Mouse (Mus musculus) liver, embryonic 13.5 days (tissue): ENCODE measurements at regions not wholly inside any gene's neighbourhood (a gene's known extent, or its start where the extent isn't known, plus 50 kb on each side); places are given as distances from the start of the nearest gene placed in this dataset.
A peak's percentile ranks its signal among the peaks of the same experiment; 100 is the strongest.

ENCODE experiments used
- ATAC-seq: fragments of 200-750 bp; cut with Nextera tagmentation; 2 replicates; pipeline ENCODE4 v1.8.0; 2017; ENCODE audit warnings: low read depth, mild to moderate bottlenecking, moderate number of reproducible peaks, moderate library complexity
- DNase-seq: peaks from one replicate; pipeline ENCODE4 v3.0.0; 2022
- H3K27ac ChIP-seq: fragments of 300-500 bp; sonication (generic); 2 replicates; pipeline ENCODE4 v1.5.1; 2015; ENCODE audit warnings: moderate library complexity, mild to moderate bottlenecking, inconsistent platforms
- H3K27me3 ChIP-seq: fragments of 300-500 bp; sonication (generic); 2 replicates; pipeline ENCODE4 v1.6.1; 2015; ENCODE audit warnings: mild to moderate bottlenecking, inconsistent platforms
- H3K36me3 ChIP-seq: fragments of 300-500 bp; sonication (generic); 2 replicates; pipeline ENCODE4 v1.6.1; 2015; ENCODE audit warnings: mild to moderate bottlenecking, inconsistent platforms
- H3K4me1 ChIP-seq: fragments of 300-500 bp; sonication (generic); replicated peaks from 2 replicates; pipeline ENCODE4 v1.6.1; 2015; ENCODE audit warnings: inconsistent platforms
- H3K4me2 ChIP-seq: fragments of 300-500 bp; sonication (generic); 2 replicates; pipeline ENCODE4 v1.6.1; 2015; ENCODE audit warnings: inconsistent platforms, mild to moderate bottlenecking, moderate library complexity
- H3K4me3 ChIP-seq: fragments of 300-500 bp; sonication (generic); replicated peaks from 2 replicates; pipeline ENCODE4 v1.5.1; 2015; ENCODE audit warnings: mild to moderate bottlenecking, inconsistent platforms
- H3K9ac ChIP-seq: fragments of 300-500 bp; sonication (generic); 2 replicates; pipeline ENCODE4 v1.6.1; 2015; ENCODE audit warnings: mild to moderate bottlenecking, inconsistent platforms
- H3K9me3 ChIP-seq: fragments of 300-500 bp; sonication (generic); replicated peaks from 2 replicates; pipeline ENCODE4 v1.6.1; 2016; ENCODE audit warnings: inconsistent platforms
- WGBS: fragments of 180-500 bp; shearing (Covaris S2); methylation state at CpG from one replicate; pipeline ENCODE4 v1.1.7; 2015; ENCODE audit not compliant: insufficient replicate concordance; 5-methylcytosine and 5-hydroxymethylcytosine counted together

DNA sequence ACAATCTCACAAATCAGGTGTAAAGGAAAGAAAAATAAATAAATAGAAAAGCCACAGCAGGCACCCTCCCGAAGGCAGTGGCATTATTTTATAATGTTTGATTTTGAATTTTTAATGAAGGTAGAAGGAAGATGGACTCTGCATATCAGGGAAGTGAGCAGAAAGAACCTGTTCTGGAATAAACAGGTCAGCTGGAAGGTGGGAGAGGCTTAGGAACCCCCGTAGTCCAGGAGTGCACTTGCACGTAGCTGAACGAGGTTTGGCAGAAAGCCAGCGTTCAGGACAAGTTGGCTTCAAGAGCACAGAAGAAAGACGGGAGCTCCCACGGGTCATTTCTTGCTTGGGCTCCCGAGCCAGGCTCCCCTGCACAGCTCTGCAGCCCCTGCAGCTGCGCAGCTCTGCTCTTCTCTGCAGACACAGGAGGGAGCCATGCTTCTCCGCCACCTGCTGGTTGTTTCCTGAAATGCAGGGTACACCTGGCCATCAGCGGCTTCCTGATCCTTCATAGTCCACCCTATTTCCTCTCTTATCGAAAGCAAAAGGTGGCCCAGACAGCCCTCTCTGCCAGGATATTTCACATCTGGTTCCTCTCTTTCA is 84.4 kb upstream of the Bace2 start:
- H3K9ac ChIP-seq, result no peak overlapping the region
- 0 out of 2 replicates have a peak overlapping the region, but pooled peaks have one; percentile 26 for H3K4me2 ChIP-seq
- no peaks in the 10 kb centered on the region for H3K4me1 ChIP-seq
- no peaks in the 10 kb centered on the region for H3K36me3 ChIP-seq
- ATAC-seq (peak; percentile 55; the same call in 1 of the 2 replicates), DNase-seq (peak; percentile 23)
- no peak overlapping the region for H3K27ac ChIP-seq
- WGBS, result 12% methylated on average over 12 of the region's 12 CpGs
- no peaks in the 10 kb centered on the region for H3K9me3 ChIP-seq
- H3K27me3 ChIP-seq, result no peaks in the 10 kb centered on the region
- no peak overlapping the region for H3K4me3 ChIP-seq

DNA sequence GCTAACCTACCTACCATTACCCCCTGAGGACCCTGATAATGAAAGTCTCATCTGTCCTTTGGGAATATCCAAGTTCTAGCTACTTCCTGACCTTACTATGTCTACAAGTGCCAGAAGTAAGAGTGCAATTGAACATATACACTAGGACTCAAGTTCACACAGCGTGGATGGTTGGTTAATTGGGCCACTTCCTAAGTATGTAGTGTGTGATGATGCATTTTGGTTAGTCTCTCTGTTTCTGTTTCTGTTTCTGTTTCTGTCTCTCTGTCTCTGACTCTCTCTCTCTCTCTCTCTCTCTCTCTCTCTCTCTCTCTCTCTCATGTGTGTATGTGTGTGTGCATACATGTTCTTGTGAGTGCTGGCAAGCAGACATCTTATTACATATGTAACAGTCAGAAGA is 77.6 kb upstream of the Bace2 start:
- no peaks in the 10 kb centered on the region for H3K9me3 ChIP-seq
- H3K4me1 ChIP-seq, result no peaks in the 10 kb centered on the region
- no peaks in the 10 kb centered on the region for H3K36me3 ChIP-seq
- no peak for ATAC-seq
- no peak overlapping the region for H3K27ac ChIP-seq
- H3K27me3 ChIP-seq, result no peaks in the 10 kb centered on the region
- H3K9ac ChIP-seq, result no peak overlapping the region
- no peak for DNase-seq
- no peak overlapping the region for H3K4me2 ChIP-seq
- WGBS, result 65% methylated on average over 1 of the region's 1 CpGs
- no peak overlapping the region for H3K4me3 ChIP-seq

DNA sequence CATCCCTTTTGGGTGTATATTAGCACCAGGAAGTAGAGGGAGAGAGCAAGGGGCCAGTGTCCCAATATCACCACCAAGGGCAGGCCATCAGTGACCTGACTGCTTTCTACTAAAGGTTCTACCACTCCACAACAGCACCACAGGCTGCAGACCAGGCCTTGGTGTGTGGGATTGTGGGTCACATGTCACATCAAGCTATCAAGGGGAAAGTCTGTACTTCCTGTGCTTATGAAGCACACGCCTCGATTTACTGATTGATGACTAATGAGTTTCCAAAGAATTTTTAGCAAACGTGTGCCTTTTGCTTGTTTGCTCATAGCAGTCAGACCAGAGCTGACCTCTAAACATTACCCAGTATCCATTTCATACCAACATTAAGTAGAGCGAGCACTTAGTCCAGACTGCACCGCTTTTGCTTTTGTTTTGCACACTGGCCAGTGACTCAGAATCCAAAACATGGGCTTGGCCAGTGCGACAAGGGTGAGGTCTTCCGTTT is 74.9 kb upstream of the Bace2 start:
- 61% methylated on average over 7 of the region's 7 CpGs for WGBS
- no peaks in the 10 kb centered on the region for H3K27me3 ChIP-seq
- no peaks in the 10 kb centered on the region for H3K9me3 ChIP-seq
- no peak overlapping the region for H3K27ac ChIP-seq
- no peak overlapping the region for H3K4me3 ChIP-seq
- ATAC-seq (no peak), DNase-seq (no peak)
- no peaks in the 10 kb centered on the region for H3K4me1 ChIP-seq
- H3K4me2 ChIP-seq, result no peak overlapping the region
- H3K9ac ChIP-seq, result no peak overlapping the region
- no peaks in the 10 kb centered on the region for H3K36me3 ChIP-seq

DNA sequence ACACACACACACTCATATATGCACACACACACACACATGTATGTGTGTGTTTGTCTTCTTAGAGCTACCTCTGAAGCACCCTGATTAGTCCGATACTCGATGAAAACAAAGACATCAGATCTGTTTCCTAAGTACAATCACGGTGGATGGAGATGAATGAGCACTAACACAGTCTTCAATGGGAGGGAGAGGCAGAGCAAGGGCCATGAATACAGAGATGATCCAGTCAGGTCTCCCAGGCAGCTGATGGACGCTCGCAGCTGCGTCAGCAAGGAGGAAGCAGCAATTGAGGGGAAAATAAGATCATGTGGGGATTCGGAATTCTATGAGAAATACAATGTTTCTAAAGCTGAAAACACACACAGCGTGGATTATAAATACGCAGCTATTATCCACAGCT is 73.6 kb upstream of the Bace2 start:
- DNase-seq, result no peak
- H3K27me3 ChIP-seq, result no peaks in the 10 kb centered on the region
- no peak overlapping the region for H3K9ac ChIP-seq
- ATAC-seq, result no peak
- no peaks in the 10 kb centered on the region for H3K9me3 ChIP-seq
- H3K4me1 ChIP-seq, result no peaks in the 10 kb centered on the region
- WGBS, result 73% methylated on average over 9 of the region's 9 CpGs
- no peaks in the 10 kb centered on the region for H3K36me3 ChIP-seq
- H3K4me3 ChIP-seq, result no peak overlapping the region
- H3K27ac ChIP-seq, result no peak overlapping the region
- no peak overlapping the region for H3K4me2 ChIP-seq

DNA sequence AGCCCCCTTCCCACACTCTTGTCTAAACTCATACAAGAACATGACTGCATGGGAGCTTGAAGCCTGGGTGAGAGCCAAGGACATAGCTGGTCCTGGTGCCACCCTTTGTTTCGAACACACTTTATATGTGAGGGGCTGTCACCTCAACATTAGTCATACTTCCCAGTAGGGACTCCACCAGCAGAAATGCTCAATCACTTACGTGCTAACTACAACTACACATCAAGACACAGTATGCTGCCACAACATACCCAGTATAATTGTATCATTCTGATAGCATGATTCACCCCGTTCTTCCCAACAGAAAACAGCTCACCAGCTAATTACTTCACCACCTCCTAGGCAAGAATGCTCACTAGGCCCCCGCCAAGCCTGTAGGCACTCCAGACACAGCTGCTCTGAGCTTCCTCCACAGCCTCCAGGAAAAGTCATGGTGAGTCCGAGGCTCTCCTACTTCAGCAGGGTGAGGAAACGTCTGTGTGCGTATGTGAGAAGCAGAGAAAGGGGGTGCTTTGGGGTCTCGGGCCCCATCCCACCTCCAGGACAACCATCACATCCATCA is 70.6 kb upstream of the Bace2 start:
- DNase-seq (no peak), ATAC-seq (no peak)
- Histone ChIP-seq H3K4me3 (no peak overlapping the region), H3K36me3 (no peaks in the 10 kb centered on the region), H3K27ac (no peak overlapping the region), H3K4me2 (no peak overlapping the region), H3K27me3 (no peaks in the 10 kb centered on the region), H3K9me3 (no peaks in the 10 kb centered on the region), H3K4me1 (peaks cover 11% of the 10 kb centered on the region), H3K9ac (no peak overlapping the region)
- WGBS, result 69% methylated on average over 8 of the region's 8 CpGs

DNA sequence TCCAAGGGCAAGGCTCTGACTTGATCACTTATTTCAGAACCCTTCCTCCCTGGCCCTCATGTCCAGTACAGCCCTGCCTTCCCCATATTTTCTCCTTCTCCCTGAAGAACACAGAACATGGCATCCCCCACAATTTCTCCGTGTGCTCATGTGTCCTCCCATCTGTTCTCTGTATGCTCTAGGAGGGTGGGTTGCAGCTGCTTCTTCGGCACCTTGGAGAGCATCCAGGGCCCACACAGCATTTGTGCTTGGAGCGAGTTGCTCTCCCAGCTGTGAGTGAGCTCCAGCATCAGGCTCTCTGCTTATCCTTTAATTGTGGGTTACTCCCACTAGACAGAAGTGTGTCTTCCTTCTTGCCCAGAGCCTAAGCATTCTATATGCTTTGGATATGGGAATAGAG is 69.8 kb upstream of the Bace2 start:
- DNase-seq (no peak), ATAC-seq (no peak)
- H3K4me1 ChIP-seq, result peaks cover 11% of the 10 kb centered on the region
- no peak overlapping the region for H3K4me3 ChIP-seq
- H3K36me3 ChIP-seq, result no peaks in the 10 kb centered on the region
- H3K9ac ChIP-seq, result no peak overlapping the region
- H3K9me3 ChIP-seq, result no peaks in the 10 kb centered on the region
- WGBS, result 52% methylated on average over 3 of the region's 3 CpGs
- H3K27me3 ChIP-seq, result no peaks in the 10 kb centered on the region
- no peak overlapping the region for H3K4me2 ChIP-seq
- H3K27ac ChIP-seq, result no peak overlapping the region

DNA sequence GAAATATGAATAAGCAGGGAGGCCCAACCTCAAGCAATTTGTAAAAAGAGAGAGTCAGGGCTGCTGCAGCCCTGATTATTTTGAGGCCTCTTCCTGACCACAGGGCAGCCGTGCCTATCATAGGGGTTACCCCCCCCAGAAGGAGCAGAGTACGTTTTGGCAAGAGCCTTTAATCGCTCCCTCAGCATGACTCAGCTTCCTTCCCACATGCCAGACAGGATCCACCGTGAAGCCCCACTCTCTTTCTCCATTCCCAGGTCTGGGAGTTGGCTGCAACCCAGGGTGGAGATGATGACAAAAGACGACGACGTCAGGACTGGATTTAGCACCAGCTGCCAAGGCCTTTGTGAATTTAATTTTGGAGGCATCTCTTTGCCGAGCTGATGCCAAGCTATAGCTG is 67.9 kb upstream of the Bace2 start:
- ATAC-seq, result peak; percentile 47; the same call in 1 of the 2 replicates
- Histone ChIP-seq H3K9me3 (no peaks in the 10 kb centered on the region), H3K4me1 (peaks cover 11% of the 10 kb centered on the region), H3K4me2 (no peak overlapping the region), H3K27ac (no peak overlapping the region), H3K9ac (no peak overlapping the region), H3K4me3 (no peak overlapping the region), H3K36me3 (no peaks in the 10 kb centered on the region), H3K27me3 (no peaks in the 10 kb centered on the region)
- WGBS, result 14% methylated on average over 8 of the region's 8 CpGs
- DNase-seq, result peak; percentile 10

DNA sequence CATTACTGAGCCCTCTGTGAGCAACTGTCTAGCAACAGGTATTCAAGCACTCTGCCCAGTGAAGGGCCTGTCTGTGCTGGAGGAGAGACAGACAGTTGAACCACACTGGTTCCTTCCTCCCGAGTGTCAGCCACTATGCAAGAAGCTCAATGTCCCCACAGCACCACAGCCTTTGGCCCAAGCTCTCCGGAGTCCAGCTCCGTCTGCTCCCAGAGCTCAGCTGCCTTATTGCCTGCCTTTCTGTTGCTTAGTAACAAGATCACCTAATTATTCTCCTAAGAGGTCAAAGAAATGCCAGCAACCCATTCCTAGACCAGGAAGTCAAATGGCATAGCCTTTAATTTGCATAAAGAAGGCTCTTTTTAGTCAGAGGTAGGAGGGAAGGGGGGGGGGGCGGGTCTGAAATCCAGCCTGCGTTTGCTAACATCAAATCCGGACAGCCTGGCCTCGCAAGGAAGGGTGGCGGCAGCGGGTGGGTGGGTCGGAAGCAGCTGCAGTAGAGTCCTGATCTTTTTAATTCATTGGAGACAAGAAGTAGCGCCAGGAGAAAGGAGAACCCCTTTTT is 64.0 kb upstream of the Bace2 start:
- no peak overlapping the region for H3K9ac ChIP-seq
- H3K4me3 ChIP-seq, result no peak overlapping the region
- WGBS, result 16% methylated on average over 11 of the region's 11 CpGs
- no peaks in the 10 kb centered on the region for H3K9me3 ChIP-seq
- H3K4me2 ChIP-seq, result no peak overlapping the region
- no peaks in the 10 kb centered on the region for H3K27me3 ChIP-seq
- H3K27ac ChIP-seq, result no peak overlapping the region
- H3K36me3 ChIP-seq, result no peaks in the 10 kb centered on the region
- DNase-seq (no peak), ATAC-seq (no peak)
- H3K4me1 ChIP-seq, result peaks cover 11% of the 10 kb centered on the region

DNA sequence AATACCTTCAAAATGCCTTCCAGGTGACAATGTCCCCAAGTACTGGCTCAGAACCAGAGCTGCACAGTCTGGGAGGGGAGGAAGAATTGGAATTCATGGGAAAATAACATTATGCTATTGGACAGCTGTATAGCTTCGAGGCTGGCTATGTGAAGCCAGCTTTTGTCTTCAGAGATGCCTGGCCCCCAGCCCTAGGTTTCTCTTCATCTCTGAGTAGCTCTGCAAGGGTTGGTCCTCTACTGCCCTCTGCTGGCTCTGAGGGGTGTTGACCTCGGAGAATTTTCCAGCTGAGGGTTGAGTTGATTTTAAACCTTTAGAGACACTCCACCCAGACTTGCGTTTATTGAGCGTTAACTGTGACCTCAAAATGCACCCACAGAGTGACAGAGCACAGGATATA is 63.3 kb upstream of the Bace2 start:
- H3K4me3 ChIP-seq, result no peak overlapping the region
- 3% methylated on average over 4 of the region's 4 CpGs for WGBS
- DNase-seq (peak; percentile 8), ATAC-seq (no peak)
- H3K4me2 ChIP-seq, result no peak overlapping the region
- H3K9ac ChIP-seq, result no peak overlapping the region
- no peaks in the 10 kb centered on the region for H3K9me3 ChIP-seq
- H3K27ac ChIP-seq, result no peak overlapping the region
- peaks cover 9% of the 10 kb centered on the region for H3K4me1 ChIP-seq
- H3K27me3 ChIP-seq, result no peaks in the 10 kb centered on the region
- no peaks in the 10 kb centered on the region for H3K36me3 ChIP-seq

DNA sequence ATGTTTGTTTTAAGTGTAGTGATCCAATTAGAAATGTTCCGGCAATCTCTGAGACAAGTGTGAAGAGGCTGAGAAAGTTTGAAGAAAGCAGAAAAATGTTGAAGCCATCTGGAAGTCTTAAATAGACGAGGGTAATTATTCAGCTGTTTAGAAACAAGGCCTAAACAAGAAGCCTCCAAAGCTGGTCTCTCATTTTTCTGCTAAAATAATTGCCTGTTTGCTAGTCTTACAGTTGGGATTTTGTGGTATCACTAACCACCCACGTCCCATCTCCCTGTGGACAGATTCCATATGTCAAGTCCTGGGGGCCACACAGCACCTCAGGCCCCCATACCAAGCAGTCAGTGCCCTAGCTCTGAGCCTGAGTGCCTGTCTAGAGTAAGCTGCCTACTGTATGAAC is 59.4 kb upstream of the Bace2 start:
- Histone ChIP-seq H3K4me3 (no peak overlapping the region), H3K4me2 (no peak overlapping the region), H3K36me3 (no peaks in the 10 kb centered on the region), H3K4me1 (no peaks in the 10 kb centered on the region), H3K27me3 (no peaks in the 10 kb centered on the region), H3K27ac (no peak overlapping the region), H3K9me3 (no peaks in the 10 kb centered on the region), H3K9ac (no peak overlapping the region)
- ATAC-seq (no peak), DNase-seq (no peak)
- WGBS, result 66% methylated on average over 3 of the region's 3 CpGs

DNA sequence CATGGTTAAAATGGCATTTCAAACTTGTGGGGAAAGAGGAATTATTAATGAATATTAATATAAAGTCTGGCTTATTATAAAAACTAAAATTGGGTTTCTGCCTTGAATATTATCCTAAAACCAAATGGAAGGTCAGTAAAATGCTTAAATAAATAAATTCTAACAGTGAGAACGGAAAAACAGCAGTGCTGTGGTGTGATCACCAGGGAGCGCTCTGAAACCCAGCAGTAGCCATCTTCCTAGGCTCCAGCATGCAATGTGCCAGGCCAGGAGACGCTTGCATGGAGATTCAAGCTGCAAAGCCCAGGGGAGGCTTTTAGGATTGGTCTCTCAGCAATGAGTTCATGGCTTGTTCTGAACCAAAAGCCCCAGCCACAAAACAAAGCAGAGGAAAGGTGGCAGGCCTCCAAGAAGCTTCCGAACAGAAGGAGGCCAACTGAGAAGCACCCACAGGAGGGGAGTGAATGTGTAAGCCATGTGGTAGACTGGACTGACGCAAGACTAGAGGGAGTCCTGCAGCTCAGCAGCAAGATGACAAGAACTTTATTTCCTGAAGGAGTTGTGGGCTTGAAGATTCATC is 52.3 kb upstream of the Bace2 start:
- Histone ChIP-seq H3K9me3 (no peaks in the 10 kb centered on the region), H3K4me3 (no peak overlapping the region), H3K4me1 (no peaks in the 10 kb centered on the region), H3K27me3 (no peaks in the 10 kb centered on the region), H3K9ac (no peak overlapping the region), H3K36me3 (no peaks in the 10 kb centered on the region), H3K4me2 (no peak overlapping the region), H3K27ac (no peak overlapping the region)
- ATAC-seq (no peak), DNase-seq (no peak)
- 56% methylated on average over 5 of the region's 5 CpGs for WGBS
